Mouse (Mus musculus): Measurements from ENCODE around the gene Aff4.

Gene Aff4

GRCm38 (mm10) chr11:53461727-53462126, 111.1 kb downstream of the Aff4 start:
- no peak for DNase-seq (ENCODE audit: low read depth)

DNA sequence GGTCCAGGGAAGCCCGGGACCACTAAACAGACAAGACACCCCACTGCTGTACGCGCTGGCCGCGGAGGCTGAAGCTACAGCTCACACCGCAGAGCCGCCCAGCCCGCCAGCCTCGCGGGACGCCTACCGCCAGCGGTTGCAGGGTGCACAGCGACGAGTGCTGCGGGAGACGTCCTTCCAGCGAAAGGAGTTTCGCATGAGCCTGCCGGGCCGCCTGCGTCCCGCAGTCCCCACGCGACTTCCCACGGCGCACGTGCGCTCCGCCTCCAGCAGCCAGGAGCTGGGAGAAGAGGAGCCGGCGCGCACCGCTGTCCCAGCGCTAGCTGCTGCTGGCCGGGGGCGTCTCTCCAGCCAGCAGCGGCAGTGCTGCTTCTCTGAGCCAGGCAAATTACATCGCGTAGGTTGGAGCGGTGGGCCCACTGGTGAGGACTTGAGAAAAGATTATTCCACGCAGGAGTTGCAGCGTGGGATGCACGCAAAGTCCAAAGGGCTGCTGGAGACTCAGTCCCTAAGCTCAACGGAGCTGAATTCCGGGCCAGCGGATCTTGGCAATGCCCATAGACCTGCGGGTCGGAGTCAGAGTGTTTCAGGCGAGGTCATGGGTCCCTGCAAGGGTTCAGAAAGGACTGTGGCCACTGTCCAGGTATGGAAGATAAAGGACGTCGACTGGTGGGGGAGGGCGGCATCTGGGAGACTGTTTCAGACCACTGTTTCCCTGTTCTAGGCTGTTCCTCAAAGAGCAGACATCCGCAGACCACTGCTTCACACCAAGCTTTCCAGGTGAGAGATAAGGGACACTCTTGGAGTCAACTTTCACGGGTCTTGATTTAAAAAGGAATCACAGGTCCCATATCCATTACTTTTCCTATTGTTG, 113.2 kb downstream of the Aff4 start:
- DNase-seq (ENCODE audit: low read depth) = no peak

- DNase-seq (ENCODE audit: low read depth) = no peak
Measured at GRCm38 (mm10) chr11:53466231-53466971, 115.8 kb downstream of the Aff4 start.

DNA sequence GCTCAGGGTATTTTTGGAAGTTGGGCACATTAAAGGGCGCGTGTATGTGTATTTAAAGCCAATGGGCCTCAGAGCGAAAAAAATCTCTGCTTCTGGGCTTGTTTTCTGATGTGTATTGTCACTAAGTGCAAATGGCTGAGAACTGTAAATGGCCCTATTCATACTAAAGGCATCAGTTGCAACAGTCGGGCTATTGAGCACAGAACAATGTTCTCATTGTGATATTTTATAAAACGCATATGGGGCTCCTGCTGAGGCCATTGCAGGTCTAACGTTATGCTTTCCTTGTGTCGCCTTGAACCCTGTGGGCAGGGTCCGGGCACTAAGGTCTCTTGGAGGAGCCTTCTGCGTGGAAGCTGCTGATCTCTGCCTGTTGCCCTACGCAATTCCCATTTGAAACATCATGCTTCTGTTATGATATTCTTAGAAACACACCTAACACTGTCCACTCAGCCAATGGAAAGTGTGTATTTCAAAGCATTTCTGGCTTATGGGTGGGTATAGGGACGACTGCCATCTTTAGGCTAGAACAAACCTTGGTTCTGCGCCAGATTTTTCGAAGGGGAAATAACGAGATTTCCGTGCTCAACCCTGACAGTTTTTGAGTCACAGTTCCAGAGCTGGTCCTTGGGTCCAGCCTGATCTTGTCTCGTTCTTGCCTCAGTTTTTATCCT, 118.8 kb downstream of the Aff4 start:
- DNase-seq (ENCODE audit: low read depth) = no peak

GRCm38 (mm10) chr11:53469968-53470695, 119.5 kb downstream of the Aff4 start, which contains the start of gene Gm9837:
Gene Gm9837 (minus strand): TSS chr11:53470479.
- DNase-seq (ENCODE audit: low read depth) = peak; percentile 86
